Mouse (Mus musculus): ENCODE results near the gene Nrsn1.

DNA sequence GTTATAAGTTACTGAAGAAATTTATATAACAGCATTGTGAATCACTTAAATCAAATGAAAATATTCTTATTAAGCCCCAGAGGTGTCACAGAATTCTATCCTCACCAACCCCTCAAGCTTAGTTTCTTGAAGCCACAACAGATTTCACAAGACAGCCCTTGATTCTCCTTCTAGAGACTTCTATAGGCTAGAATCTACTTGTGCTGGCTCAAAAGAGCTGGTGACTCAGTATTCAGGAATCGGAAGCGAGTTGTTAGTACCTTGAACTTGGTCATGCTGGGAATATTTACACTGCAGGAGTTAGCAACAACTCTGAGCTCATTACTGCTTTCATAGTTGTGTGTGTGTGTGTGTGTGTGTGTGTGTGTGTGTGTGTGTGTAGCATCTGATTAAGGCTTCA lies 41.8 kb upstream of the Nrsn1 start:
- TF ChIP-seq CTCF (IDR thresholded peaks at IDR 0.05; ENCODE audit: insufficient read depth, low read length) (no peak), POLR2A (IDR thresholded peaks at IDR 0.05; ENCODE audit: borderline replicate concordance, extremely low read depth, low read depth, low read length) (no peak)

Measured in lung, adult 2 months (tissue).